In the genomic region with DNA sequence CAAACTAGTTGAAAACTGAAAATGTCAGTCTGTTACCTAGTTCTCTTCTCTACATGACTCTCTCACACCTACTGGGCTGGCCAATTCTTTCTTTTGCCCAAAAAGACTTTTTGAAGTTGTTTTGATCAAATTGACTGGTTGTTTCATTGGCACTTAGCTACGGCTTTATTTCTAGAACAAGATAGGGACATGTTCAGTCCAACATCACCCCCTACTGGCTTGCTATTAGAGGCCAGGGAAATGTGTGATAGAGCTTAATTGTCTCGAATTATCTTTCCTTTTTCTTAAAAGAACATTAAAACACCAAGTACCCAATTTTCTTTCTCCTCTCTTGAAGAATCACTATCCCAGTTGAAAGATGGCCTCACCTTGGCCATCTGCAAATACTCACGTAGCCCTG, we compare ENCODE assay signal across 8 mouse cellular contexts.
DNase-seq lines count a peak whose midpoint lies in the region; ATAC-seq and TF ChIP-seq lines count a peak whose summit lies in the region.

No protein-coding gene starts in this region.

- 35% methylated on average over 3 of the region's 3 CpGs for WGBS in cerebellum, adult 2 months
- 40% methylated on average over 3 of the region's 3 CpGs for WGBS in forebrain, embryonic 15.5 days

- H3K4me2 ChIP-seq in forebrain, embryonic 15.5 days (replicated peaks) = no peak overlapping the region

- no peak overlapping the region for H3K27ac ChIP-seq in cerebellum, adult 2 months (ENCODE audit: insufficient read depth, low read length)
- no peak overlapping the region for H3K27ac ChIP-seq in forebrain, embryonic 15.5 days (replicated peaks)

- H3K36me3 ChIP-seq in forebrain, embryonic 15.5 days = no peaks in the 10 kb centered on the region

- no peaks in the 10 kb centered on the region for H3K27me3 ChIP-seq in cerebellum, adult 2 months (ENCODE audit: control insufficient read depth, insufficient read depth, low read length)
- peaks cover 3% of the 10 kb centered on the region; the same call in 1 of the 2 replicates for H3K27me3 ChIP-seq in forebrain, embryonic 15.5 days

- intact Hi-C loops in left cerebral cortex, postnatal 25 days (cut with DNase I) = loop anchor here (5.0 kb wide), 2 partner anchors 505 to 885 kb away; no protein-coding TSS in a partner anchor

- H3K4me1 ChIP-seq in cerebellum, adult 2 months (ENCODE audit: control insufficient read depth, insufficient read depth, low read length) = no peaks in the 10 kb centered on the region
- no peaks in the 10 kb centered on the region for H3K4me1 ChIP-seq in forebrain, embryonic 15.5 days

- H3K9me3 ChIP-seq in forebrain, embryonic 15.5 days = no peaks in the 10 kb centered on the region

- no peak for TF ChIP-seq POLR2A in cerebellum, adult 2 months (IDR thresholded peaks at IDR 0.05; ENCODE audit: borderline replicate concordance, insufficient read depth, low read length)
- no peak for TF ChIP-seq POLR2A in brain, embryonic 14.5 days (IDR thresholded peaks at IDR 0.05; ENCODE audit: borderline replicate concordance, extremely low read depth, insufficient read depth, insufficient read length, poor library complexity, severe bottlenecking)

- peak in 1 of 2 experiments; percentile 1 for DNase-seq in cerebellum, adult 2 months
- DNase-seq in cerebellum, adult 11-12 months = no peak
- peak; percentile 45 for DNase-seq in kidney, postnatal 10 days
- no peak for DNase-seq in kidney, adult 18-20 months
- peak; percentile 66 for DNase-seq in brain, embryonic 14.5 days (ENCODE audit: low read depth)
- DNase-seq in left cerebral cortex, postnatal 25 days (ENCODE audit: low spot score in 2 of 2) = peak; percentile 13 to 17
- DNase-seq in MN1 (ENCODE audit: low spot score) = no peak

- no peak overlapping the region for H3K4me3 ChIP-seq in cerebellum, adult 2 months (replicated peaks; ENCODE audit: insufficient read depth, low read depth, low read length)
- no peak overlapping the region for H3K4me3 ChIP-seq in forebrain, embryonic 15.5 days

- H3K9ac ChIP-seq in forebrain, embryonic 15.5 days (replicated peaks) = no peak overlapping the region

- peak; percentile 14; the same call in 1 of the 2 replicates for TF ChIP-seq CTCF in cerebellum, adult 2 months (IDR thresholded peaks at IDR 0.05; ENCODE audit: borderline replicate concordance, insufficient read depth, low read depth, low read length)
- TF ChIP-seq CTCF in brain, embryonic 14.5 days (IDR thresholded peaks at IDR 0.05; ENCODE audit: borderline replicate concordance, extremely low read depth, insufficient read depth, insufficient read length) = peak; percentile 40; the same call in 1 of the 2 replicates

- no peak for ATAC-seq in forebrain, embryonic 15.5 days (replicated peaks)

Comparison
In these comparisons a context has a peak if more than half of its experiments do, and no peak if none do; other contexts are left out.
1. DNase-seq: peak in kidney, postnatal 10 days (single experiment), brain, embryonic 14.5 days (single experiment) and left cerebral cortex, postnatal 25 days (2 of 2); none in cerebellum, adult 11-12 months (single experiment), kidney, adult 18-20 months (single experiment) and MN1 (single experiment).